Mouse (Mus musculus): ENCODE results near the gene Kank4. TPM values are rescaled to one million over a fixed set of nuclear protein-coding genes. Genes with fewer than 3 reads are reported as not detected.

Gene Kank4
- total RNA-seq, 2 experiments from 2014 or later = 0.72 to 0.73 TPM

- no peak for DNase-seq
- intact Hi-C loops (cut with DNase I) = no loop called here
Measured at GRCm38 (mm10) chr4:98785851-98786250, 31.5 kb downstream of the Kank4 start.

DNA sequence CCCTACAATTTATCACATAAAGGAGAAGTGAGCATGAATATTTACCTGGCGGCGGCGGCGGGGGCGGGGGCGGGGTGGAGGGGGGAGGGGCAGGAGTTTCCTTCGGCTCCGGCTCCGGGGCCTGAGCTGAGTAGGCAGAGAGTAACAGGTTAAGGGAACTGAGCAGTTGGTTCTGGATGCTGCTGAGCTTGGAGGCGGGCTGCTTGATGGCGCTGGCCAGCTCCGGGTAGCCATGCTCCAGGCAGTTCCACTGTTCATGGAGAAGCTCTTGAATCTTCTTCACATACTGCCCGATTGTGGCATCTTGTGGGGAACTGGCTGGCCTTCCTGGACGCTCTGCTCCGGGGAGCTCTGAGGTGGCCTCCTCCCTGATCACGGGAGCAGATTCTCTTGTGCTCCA is 39.1 kb downstream of the Kank4 start:
- intact Hi-C loops (cut with DNase I) = no loop called here
- DNase-seq = no peak

- intact Hi-C loops (cut with DNase I) = no loop called here
- DNase-seq = no peak
Measured at GRCm38 (mm10) chr4:98777464-98777863, 39.9 kb downstream of the Kank4 start.

- intact Hi-C loops (cut with DNase I) = no loop called here
- DNase-seq = no peak
Measured at GRCm38 (mm10) chr4:98776721-98777427, 40.5 kb downstream of the Kank4 start.

DNA sequence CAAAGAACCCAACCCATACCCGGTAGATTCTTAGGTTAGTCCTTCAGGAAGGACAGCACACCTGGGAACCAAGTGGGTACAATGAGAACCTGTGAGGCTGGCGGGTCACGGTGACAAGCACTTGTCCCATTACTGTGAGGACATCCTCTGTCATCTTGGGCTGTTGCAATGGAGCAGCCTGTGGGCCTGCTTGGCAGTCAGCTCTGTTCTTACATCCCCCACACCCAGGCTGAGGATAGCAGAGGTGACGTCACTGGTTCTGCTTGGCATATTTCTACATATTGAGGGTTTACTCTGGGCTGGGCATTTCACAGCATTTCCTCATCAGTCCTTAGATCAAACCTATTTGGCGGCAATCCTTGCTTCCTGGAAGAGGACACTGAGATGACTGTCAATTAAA is 43.6 kb downstream of the Kank4 start:
- intact Hi-C loops (cut with DNase I) = no loop called here
- DNase-seq = no peak

DNA sequence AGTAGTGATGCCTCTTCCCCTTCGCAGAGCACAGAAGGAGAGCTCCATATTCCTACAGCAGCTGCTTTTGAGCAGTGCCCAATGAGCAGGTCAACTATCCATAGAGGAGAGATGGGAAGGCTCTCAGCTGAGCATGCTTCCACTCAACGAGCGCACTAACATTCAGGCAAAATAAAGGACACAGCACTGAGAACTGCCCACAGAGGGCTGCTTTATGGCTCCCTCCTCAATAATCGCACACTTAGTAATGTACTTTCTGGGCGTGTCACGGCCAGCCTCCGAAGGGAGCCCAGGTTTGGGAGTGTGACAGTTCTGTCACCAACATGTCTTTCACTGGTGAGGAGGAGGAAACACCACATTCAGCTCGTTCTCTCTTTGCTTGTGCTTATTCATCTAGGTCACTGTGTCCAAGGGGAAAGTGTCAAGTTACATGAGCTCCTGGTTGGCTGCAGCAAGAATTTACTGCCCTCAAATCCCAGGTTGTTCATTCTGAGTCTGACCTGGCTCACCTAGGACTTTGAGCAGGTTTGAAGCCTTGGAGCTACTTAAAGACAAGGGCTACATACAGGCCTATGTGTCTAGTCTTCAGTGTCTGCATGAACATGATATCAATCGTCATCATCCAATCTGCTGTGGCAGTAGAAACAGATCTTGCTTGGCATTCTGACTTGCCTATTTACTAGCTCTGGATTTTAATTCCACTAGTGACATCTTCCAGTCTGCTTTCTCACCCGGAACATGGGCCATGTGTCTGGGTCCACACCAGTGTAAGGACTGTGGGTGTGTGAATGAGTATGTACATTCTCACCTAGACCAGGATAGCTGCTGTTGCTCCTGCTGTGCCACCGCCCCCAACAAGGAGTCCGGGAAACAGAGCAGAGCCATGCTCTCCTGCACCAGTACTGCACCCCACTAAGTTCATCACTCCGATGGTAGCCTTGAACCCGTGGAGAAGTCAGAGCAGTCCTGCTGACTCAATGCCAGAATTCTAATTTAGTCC is 49.9 kb downstream of the Kank4 start:
- intact Hi-C loops (cut with DNase I) = no loop called here
- DNase-seq = no peak

DNA sequence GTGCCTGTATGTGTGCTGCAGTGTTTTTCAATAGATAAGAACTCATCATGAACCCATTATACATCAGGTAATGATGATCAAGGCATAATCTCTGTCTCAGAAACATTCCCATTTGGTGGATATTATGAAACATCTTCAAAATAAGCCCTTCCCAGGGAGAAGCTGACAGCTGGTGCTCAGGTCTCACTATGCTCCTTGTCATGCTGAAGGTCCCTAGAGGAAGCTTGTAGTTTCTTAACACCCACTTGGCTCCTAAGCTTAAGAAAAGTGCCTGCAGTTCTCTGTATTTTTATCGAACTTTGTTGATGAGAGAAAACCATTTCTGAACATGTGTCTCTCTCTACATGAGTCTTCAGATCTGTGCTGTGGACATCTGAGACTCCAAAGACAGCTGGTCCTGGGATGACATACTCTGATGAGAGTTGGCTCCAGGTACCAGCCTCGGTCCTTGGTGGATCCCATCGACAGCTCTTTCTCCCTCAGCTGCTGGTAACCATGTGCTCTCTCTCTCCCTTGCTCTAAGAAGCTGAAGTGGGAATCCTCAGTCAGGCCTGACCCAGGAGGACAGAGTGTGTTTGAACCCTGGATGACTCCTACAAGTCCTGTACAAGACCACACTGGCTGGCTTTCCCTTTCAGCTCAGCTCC is 58.3 kb downstream of the Kank4 start:
- intact Hi-C loops (cut with DNase I) = no loop called here
- no peak for DNase-seq

DNA sequence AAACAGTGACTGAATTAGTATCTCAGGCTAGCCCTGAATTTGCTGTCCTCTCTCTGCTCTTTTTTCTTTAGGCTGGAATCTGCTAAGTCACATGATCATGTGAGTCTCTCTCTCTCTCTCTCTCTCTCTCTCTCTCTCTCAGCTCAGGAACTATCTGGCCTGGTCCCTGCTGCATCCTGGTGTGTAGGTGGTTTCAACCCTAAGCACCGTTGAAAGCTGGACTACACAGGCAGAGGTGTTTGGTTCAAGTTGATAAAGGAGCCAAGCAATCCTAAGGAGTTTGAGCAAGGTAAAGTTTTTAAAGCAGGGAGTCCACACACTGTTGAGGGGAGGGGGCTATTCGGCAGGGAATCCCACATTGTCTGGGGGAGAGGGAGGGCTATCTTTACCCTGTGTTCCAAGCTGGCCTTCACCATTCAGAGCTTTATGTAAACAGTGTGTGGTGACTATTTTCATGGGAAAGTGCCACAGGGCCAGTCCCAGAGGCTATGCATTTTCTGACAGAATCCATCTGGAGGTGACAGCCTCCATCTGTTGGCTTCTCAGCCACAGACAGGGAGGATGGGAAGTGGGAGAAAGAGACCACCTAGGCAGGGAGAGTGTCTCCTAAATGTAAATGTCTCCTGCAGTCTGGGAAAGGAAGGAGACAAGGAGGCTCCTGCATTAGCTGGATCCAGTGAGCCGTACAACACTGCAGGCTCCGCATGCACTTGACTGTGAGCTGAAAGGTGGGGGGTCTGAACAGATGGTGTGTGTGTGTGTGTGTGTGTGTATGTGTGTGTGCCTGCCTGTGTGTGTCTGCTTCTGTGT is 59.1 kb downstream of the Kank4 start:
- DNase-seq = peak in 1 of 2 experiments; percentile 9
- intact Hi-C loops (cut with DNase I) = no loop called here

DNA sequence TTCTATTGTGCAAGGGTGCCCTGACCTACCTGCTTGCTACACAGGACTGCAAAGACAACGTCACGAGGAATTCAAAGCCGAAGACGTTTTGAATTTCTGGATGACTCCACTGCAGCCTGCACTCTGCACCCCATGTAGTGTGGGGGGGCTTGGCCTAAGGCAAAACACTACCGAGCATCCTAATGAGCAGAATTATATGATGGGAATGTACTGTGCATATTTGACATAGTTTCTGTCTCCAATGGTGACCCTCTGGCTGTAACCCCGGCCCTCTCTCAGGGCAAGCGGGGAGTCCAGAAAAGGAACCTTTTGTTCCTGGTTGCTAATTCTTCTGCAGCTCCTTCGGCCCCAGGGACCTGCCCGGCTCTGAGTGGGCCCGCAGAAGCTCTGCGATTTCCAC is 61.2 kb downstream of the Kank4 start:
- intact Hi-C loops (cut with DNase I) = no loop called here
- DNase-seq = no peak

DNA sequence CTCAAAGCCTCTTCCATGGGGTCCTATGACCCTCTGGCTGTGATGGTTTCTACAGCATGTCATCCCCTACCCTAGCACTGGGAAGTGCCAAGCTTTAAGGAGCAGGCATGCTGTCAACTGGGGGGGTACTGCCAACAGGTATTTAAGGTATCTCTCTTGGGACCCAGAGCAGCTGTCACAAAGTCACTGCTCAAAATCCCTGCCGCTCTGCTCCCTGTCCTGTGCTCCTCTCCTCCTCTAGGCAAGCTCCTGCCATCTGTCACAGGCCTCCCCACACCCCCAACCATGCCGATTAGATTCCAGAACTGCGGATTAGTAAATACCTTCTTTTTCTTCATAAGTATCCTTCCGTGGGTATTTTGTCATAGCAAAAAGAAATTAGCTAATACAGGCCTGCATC is 62.9 kb downstream of the Kank4 start:
- intact Hi-C loops (cut with DNase I) = no loop called here
- DNase-seq = no peak

DNA sequence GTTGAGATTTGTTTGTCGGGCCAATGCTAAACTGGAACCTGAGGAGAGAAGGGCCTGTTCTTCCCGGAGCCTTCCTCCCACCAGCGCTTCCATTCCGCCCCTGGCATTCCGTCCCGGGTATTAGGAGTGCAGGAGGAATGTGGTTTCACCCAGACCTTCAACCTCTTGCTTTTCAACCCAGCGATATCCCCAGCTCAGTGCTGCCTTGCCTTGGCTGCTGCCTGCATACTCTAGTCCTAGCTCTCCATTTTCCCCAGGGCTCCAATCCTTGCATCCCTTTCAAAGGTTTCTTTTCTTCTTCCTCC is 73.5 kb downstream of the Kank4 start:
- DNase-seq = no peak
- intact Hi-C loops (cut with DNase I) = no loop called here

GRCm38 (mm10) chr4:98743209-98743905 is 74.0 kb downstream of the Kank4 start:
- DNase-seq = no peak
- intact Hi-C loops (cut with DNase I) = no loop called here

DNA sequence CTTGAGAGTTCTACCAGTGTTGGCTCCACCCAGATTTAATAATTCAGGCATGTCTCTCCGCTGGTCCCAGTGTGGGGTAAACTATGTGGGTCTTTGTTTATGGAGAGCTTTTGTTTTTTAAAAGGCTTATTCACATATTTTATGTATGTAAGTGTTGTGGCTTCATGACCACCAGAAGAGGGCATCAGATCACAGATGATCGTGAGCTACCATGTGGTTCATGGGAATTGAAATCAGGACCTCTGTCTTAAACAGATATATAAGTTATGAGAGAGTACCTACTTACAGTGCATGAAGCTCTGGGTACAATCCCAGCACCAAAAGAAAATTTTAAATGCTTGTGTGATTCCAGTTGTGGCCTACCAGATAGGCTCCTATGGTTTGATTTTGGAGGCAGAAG is 77.6 kb downstream of the Kank4 start:
- intact Hi-C loops (cut with DNase I) = loop anchor here (1.0 to 5.0 kb wide), 2 partner anchors 148 to 443 kb away; no protein-coding TSS in a partner anchor
- peak in 1 of 2 experiments; percentile 27 for DNase-seq

DNA sequence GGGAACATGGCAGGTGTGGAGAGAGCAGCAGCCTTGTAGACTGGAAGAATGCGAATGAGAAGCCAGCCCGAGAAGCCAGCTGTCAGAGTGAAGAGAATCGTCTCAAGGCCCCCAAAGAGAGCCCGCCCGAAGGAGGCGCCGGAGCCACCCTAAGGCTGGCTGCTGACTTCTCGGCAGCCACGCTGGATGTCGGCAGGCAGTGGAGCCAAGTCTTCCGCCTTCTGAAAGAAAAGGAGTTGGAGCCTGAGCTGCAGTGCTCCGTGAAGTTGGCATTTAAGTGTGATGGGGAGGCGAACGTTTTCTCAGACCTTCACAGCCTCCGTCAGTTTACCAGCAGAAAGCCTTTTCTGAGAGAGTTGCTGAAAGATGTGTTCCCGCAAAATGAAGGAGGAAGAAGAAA is 83.7 kb downstream of the Kank4 start:
- DNase-seq = no peak
- intact Hi-C loops (cut with DNase I) = loop anchor here (5.0 kb wide), 1 partner anchor 84 kb away; the partner anchor contains the start of gene Kank4

- intact Hi-C loops (cut with DNase I) = no loop called here
- DNase-seq = no peak
Measured at GRCm38 (mm10) chr4:98728716-98729115, 88.6 kb downstream of the Kank4 start.

GRCm38 (mm10) chr4:98727959-98728347 is 89.4 kb downstream of the Kank4 start:
- intact Hi-C loops (cut with DNase I) = no loop called here
- no peak for DNase-seq

DNA sequence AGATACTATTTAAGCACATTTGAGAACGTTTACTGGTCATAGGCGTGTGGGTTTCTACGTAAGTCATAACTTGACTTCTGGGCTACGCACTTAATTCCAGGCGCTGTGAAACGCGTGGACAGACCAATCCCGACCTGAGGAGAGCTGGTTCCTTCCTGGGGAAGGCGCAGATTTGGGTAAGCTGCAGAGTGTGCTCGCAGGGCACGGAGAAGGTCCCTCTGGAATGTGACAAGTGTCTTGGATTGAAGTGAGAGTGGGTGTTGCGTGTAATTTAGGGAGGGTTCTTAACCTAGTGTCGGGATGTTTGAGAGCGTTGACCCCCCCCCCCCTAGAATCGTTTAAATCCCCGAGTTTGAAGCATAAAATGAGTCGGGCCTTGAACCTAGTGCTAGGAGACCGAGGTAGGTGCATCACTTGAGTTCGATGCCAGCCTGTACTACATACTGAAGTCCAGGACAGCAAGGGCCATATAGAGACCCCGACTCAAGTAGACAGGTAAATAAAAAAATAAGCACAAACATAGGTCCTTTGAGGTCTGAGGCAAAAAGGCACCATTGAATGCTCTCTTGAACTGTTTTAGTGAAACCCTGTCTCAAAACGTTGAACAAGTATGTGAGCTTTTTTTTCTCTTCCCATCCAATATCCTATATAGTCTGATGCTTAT is 89.9 kb downstream of the Kank4 start:
- DNase-seq = no peak
- intact Hi-C loops (cut with DNase I) = no loop called here

- intact Hi-C loops (cut with DNase I) = no loop called here
- no peak for DNase-seq
Measured at GRCm38 (mm10) chr4:98726590-98727237, 90.6 kb downstream of the Kank4 start, which contains the start of gene L1td1. L1td1 (plus strand) TSS chr4:98726734.

GRCm38 (mm10) chr4:98725439-98725838 is 91.9 kb downstream of the Kank4 start:
- intact Hi-C loops (cut with DNase I) = no loop called here
- DNase-seq = no peak
